Mouse (Mus musculus): ENCODE measurements around the gene Bin2.

- no peak for TF ChIP-seq CTCF (IDR thresholded peaks at IDR 0.05; ENCODE audit: extremely low read depth, insufficient read depth, insufficient read length, insufficient replicate concordance)
- TF ChIP-seq POLR2A (IDR thresholded peaks at IDR 0.05; ENCODE audit: low read depth, low read length): no peak
Observed at GRCm38 (mm10) chr15:100622164-100622563, 47.2 kb downstream of the Bin2 start.
